Mouse (Mus musculus) CD4-positive, CD25-positive, alpha-beta regulatory T cell, adult 4 months (primary cell): ENCODE results near the gene Dpagt1. TPM values are rescaled to one million over a fixed set of nuclear protein-coding genes. Genes with fewer than 3 reads are reported as not detected.
"Not testable (repeated sequence)": the region's sequence is repeated elsewhere in the genome, so short reads cannot be mapped to it uniquely, and the experiment has no call there.

ENCODE experiments used
- ATAC-seq: one replicate; pipeline ENCODE4 v1.8.0; 2017
- polyA plus RNA-seq, 2 experiments: library from polyadenylated mRNA; unstranded; fragments of 100-300 nt; shearing (Covaris generic); gene quantifications; one replicate each; pipeline ENCODE4 v1.2.1; 2017

The Dpagt1 gene
- polyA plus RNA-seq, 2 experiments from 2014 or later, result 15.7 to 16.0 TPM

DNA sequence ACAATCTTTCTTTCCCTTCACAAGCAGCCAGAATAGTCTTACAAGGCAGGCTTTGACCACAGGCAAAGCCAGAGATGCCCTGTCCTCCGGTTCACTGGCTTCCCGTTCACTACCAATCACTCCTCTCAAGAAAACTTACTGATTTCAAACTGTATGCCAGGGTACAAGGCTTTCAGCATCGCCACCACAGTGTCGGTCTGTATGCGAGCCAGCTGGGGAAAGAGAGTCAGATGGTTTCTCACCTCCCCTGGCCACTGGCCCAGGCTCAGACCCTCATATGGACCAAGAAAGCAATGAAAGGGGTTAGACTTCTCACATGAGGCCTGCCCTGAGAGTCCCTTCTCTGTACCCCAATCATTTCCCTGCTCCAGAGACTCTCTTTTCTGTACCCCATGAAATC lies 15.7 kb downstream of the Dpagt1 start:
- ATAC-seq, result no peak

DNA sequence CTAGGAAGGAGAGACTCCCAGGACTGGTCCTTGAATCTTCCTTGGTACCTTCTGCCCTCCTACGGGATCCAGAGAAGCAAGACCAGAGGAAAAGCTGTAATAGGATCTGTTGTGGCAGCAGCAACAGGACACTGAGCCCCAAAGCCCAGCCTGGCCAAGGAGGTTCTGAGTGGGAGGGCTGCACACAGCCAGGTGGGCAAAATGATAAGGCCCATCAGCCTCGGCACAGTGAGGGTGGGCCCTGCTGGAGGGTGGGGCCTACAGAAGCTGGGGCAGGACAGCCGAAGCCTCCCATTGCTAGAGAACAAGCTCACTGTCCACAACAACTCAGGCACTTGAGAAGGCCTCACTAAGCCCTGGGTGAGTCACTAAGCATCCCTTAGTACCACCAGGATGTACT lies 16.4 kb downstream of the Dpagt1 start:
- ATAC-seq, result no peak

DNA sequence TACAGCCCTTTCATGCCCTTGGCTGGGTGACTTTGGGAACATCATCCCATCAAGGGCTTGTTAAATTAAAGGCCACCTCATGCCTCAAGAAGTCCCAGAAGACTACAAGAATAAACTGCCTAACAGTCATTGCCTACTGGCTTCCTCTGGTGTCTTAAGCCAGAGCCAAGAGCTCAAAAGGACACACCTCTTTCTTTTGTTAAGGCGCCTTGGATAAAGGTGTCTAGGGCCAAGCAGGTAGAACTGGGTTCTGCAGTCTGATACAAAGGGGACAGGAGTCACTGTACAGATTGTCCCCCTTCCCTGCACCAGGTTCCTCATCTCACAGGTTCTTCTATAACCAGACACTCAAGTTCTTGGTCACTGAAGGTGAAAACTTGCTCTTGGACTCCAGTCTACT lies 16.8 kb downstream of the Dpagt1 start:
- ATAC-seq, result no peak

DNA sequence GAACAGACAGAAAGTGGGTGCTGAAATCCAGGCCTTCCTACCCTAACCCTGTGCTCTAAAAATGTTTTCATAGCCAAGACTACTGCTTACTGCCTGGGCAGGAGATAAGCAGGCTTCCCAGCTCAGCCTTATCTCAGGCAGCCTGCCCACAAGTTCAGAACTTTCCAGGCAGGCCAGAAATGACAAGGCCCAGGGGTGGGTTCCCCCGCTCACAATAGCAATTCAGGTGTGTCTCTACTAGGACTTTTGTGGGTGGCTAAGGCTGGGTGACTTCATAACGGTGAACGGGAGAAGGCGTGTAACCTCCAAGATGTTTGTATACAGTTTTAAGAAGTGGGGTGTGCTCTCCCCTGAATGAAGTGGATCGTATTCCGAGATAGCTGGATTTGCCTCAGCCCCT lies 17.5 kb downstream of the Dpagt1 start:
- ATAC-seq, result no peak

DNA sequence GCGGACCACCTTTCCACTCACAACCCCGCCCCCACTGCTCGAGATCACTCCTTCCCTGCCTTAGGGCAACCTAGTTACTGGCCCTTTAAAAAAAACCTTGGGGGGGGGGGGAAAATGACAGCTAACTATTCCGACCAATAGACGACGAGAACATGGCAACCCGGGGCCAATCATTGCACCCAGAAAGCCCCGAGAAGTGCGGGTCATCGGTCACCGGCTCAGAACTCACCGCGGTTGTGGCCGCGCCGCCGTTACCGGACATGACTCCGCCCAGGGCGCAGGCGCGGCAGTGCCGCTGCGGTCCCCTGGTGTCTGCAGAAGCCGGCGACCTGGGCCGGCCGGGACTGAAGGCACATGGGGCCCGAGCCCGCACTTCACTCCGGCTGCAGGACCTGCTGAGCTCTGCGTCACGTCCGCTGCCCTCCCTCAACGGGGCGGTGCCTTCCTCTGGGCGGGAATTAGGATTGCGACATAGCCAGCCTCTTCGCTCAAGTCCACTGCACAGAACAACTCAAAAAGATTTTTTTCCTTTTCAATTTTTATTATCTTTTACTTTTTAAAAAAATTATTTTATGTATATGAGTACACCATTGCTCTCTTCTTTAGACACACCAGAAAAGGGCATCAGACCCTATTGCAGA lies 18.1 kb downstream of the Dpagt1 start, which contains the start of gene Hmbs:
Gene Hmbs (minus strand): TSS at position 448 of the 641 bp plus-strand sequence.
- peak; percentile 96 for ATAC-seq

DNA sequence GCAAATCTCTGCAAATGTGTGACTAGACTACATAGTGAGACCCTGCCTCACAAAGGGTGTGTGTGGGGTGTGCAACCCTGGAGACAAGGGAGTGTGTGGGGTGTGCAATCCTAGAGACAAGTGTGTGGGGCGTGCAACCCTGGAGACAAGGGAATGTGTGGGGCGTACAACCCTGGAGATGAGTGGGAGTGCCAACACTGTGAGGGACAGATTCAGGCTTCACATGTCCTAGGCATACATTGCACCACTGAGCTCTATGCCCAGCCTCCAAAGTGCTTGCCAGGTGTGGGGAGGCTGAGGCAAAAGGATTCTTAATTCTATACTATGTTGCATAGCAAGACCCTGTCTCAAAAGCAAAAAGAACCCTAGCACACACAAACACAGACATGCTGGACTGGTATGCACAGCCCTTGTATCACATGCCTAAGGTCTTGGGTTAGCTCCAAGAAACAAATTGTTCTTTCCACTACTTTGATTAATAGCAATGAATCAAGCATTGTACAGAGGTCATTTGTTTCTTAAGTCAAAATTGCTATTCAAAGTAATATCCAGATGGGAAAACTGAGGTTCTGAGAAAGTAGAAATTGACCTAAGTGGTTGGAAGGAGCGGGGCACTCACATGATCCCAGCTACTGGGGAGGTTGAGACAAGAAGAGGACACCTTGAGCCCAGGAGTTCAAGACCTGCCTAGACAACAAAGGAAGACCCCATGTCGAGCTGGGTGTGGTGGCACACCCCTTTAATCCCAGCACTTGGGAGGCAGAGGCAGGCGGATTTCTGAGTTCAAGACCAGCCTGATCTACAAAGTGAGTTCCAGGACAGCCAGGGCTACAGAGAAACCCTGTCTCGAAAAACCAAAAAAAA lies 20.0 kb downstream of the Dpagt1 start:
- ATAC-seq, result no peak

DNA sequence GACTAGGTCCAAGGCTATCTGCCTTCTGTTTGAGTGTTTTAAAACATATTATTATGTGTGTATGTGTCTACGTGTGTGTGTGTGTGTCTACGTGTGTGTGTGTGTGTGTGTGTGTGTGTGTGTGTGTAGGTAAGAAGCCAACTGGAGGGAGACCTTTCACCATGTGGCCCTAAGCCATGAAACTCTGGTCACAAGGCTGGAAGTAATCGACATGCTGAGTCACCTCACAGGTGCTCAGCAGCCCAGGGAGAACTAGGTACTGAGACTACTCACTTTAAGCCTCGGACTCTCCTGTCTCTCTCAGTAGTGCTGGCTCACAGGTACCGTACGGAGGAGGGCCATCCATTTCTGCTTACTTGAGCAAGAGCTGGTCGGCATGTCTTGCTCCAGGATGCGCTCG lies 21.3 kb downstream of the Dpagt1 start:
- ATAC-seq, result no peak

DNA sequence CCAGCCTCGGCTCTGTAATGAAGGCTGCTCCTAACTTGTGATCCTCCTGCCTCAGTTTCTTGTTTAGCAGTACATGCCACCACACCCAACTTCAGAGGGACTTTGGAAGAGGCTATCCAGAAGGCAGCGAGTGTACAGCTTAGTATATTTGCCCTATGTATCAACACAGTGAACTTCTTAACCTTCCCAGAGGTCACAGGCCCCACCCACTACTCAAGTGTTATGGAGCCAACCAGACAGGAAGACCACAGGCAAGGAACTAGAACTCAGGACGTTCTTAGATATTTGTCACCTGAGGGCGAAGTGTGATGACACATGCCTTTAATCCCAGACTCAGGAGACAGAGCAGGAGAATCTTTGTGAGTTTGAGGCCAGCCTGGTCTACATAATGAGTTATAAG lies 21.8 kb downstream of the Dpagt1 start:
- ATAC-seq, result no peak

DNA sequence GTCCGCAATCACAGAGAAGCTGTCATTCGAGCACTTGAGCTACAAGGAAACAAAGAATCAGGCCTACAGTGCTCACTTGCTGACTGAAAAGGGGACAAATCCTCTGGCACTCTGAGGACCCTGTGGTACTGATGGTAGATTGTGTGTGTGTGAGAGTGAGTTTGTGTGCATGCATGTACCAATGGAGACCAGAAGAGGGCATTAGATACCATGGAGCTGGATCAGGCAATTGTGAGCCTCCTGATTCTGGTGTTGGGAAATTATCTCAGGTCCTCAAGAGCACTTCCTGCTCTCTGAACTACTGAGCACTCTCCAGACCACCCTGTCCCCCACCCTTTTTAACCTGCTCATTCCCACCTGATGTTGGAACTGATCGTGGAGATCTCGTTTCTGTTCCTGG lies 22.7 kb downstream of the Dpagt1 start:
- ATAC-seq, result no peak

DNA sequence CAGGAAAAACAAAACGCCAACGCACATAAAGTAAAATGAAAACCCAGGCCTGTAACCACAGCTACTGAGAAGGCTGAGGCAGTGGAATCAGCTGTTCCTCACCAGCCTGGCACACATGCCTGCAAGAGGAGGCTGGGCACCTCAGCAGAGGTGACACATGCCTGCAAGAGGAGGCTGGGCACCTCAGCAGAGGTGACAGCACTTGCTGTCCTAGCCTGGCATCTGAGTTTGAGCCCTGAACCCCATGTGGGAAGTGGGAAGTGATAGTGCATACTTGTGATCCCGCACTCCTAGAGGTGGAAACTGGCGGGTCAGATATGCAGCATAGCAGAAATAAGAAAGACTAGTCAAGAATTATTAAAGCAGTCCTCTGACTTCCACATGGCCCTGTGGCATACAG lies 25.6 kb downstream of the Dpagt1 start:
- no peak for ATAC-seq

DNA sequence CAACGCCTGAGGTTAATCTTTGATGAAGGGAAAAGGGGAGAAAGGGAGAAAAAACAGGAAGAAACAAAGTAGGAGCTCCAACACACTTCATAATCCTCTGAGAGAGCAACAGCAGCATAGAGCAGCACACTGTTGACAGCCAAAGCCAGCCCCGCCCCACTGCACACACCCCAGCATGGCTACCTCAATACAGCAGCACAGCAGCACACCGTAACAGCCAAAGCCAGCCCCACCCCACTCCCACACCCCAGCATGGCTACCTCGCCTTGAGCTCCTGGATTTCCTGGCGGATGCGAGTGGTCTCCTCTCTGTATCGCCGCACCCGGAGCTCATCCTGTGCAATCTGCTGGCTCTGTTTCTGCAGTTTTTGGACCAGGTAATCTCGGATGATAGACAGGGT lies 26.5 kb downstream of the Dpagt1 start:
- ATAC-seq, result no peak

DNA sequence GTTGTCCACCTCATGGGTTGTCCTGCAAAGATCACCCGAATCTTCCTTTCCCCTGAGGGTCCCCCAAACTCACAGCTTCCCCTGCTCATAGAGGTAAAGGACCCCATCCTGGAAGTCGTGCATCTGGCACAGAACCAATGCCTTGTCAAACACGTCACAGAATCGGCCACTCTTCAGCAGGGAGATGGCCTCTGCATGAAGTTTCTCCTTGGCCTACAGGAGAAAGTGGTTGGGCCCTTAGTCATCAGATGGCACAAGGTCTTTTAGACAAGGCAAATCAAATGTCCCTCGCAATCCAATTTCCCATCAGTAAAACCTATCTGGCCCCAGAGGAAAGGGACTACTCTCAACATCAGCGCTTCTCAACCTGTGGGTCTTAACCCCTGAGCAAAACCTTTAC lies 27.3 kb downstream of the Dpagt1 start:
- ATAC-seq, result no peak

DNA sequence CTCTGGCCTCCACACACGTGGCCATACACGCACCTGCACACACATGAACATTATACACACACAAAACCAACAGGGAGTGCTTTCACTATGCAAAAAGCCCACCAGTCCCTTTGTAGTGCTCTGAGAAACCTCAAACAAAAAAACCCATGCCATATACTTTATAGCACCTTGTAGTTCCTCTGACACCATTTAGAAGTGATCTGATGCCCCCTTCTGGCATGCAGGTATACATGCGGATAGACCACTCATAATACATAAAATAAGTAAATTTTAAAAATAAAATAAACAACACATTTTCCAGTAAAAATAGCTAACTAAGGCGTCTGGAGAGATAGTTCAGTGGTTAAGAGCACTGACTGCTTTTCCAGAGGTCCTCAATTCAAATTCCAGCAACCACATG lies 31.4 kb downstream of the Dpagt1 start:
- ATAC-seq, result peak; percentile 34

DNA sequence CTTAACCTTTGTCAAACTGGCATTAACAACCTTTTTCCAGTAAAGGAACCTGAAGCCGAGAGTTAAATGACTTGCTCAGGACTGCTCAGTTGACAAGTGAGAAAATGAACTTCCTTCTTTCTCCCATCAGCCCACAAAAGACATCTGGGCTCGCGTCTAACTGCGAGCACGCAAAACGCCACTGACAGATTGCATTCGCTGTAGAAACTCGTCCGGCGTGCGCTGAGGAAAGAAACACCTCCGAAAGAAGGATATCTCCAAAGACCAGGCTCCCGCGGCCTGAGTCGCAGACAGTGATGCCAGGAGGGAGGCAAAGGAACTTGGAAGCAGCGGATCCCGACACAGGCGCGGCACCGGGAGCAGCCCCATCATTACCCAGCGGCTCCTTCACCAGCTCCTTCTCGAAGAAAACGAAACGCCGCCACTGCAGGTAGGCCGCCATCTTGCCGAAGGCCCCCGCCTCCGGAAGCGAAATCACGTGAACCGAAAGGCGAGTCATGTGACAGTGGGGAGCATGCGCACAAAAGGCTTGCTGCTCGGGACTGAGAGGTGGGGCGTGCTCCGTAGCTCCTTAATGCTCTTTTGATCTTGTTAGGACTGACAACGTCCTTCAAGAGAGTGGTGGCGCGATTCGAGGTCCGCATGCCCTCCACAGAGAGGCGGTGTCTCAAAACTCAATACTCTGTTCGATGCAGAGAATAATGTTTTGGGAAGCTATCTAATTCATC lies 35.5 kb downstream of the Dpagt1 start, which contains the start of gene Vps11:
Gene Vps11 (minus strand): TSS at position 481 of the 728 bp plus-strand sequence.
- ATAC-seq, result peak; percentile 90

DNA sequence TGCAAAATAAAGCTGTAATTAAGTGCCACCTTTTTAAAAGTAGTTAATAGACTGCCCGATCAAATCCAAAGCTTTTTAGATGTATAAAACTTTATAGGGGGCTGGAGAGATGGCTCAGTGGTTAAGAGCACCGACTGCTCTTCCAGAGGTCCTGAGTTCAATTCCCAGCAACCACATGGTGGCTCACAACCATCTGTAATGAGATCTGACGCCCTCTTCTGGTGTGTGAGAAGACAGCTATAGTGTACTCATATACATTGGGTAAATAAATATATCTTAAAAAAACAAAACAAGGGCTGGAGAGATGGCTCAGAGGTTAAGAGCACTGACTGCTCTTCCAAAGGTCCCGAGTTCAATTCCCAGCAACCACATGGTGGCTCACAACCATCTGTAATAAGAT lies 36.1 kb downstream of the Dpagt1 start:
- ATAC-seq, result peak; percentile 15

DNA sequence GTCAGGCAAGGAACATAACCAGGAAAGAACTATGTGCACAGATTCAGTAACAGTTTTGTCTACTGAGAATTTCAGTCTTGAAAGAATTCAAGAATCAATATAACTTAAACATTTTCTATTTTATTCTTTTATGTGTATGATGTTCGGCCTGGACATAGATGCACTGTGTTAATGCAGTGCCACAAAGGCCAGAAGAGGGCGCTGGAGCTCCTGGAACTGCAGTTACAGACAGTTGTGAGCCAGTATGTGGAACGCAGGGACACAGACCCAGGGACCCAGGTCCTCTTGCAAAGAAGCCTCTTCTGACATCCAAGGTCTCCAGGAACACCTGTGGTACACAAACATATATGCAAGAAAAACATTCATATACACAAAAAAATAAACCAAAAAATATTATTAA lies 38.7 kb downstream of the Dpagt1 start:
- ATAC-seq, result no peak

DNA sequence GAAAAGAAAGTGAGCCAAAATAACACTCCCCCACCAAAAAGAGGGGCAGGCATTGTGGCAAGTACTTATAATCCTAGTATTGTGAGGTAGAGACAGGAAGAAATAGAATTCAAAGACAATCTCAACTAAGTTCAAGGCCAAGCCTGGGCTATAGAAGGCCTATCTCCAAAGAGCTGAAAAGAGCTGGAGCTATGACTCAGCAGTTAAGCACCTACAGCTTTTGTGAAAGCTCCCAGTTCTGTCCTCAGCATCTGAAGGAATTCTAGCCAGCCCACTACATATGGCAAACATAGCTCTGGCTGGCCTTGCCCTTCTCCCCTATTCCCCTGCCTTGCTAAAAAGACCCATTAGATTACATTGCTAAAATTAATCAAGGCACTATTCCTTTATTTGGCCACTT lies 47.6 kb downstream of the Dpagt1 start:
- no peak for ATAC-seq

DNA sequence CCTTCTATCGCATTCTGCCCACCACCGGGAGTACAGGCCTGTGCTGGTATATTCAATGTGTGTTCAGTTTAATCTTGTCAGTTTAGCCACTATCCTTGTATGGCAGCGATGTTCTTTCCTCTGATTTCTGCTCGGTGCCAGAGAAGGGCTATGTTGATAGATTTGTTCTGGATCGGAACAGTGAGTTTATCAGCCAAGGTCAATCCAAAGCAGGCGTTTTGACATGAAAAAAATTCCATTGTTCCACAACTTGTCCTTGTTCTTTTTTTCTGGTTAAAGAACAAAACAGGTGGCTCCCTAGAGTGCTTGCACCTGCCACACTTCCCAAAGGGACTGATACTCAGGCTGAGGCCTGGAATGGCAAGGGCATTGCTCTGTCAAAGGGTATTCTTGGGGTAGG lies 50.3 kb downstream of the Dpagt1 start:
- no peak for ATAC-seq

DNA sequence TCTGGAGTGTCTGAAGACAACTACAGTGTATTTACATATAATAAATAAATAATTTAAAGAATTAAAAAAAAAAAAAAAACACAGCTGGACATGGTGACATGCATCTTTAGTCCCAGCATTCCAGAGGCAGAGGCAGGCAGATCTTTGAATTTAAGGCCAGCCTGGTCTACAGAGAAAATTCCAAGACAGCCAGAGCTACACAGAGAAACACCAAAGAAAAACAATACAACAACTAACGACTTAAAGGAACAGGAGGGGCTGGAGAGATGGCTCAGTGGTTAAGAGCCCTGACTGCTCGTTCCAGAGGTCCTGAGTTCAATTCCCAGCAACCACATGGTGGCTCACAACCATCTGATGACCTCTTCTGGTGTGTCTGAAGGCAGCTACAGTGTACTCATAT lies 51.5 kb downstream of the Dpagt1 start:
- not testable (repeated sequence) for ATAC-seq

DNA sequence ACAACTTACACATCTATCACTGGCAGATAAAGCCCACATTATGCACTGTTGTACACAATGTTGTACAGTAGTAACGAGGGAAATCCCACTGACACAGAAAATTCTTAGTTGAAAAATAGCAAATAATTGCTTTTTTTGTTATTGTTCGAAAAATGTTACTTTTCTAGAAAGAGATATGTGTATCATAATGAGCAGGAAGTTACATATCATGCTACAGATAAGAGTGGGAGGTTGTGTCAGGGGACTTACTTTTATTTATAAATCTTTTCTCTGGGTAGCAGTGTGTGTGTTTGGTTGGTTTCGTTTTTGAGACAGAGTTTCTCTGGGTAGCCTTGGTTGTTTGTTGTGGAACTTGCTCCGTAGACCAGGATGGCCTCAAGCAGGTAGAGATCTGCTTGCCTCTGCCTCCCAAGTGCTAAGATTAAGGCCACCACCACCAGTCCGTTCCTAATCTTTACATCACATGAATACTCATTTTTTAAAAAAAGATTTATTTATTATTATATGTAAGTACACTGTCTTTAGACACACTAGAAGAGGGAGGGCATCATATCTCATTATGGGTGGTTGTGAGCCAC lies 52.4 kb downstream of the Dpagt1 start:
- ATAC-seq, result peak; percentile 18

DNA sequence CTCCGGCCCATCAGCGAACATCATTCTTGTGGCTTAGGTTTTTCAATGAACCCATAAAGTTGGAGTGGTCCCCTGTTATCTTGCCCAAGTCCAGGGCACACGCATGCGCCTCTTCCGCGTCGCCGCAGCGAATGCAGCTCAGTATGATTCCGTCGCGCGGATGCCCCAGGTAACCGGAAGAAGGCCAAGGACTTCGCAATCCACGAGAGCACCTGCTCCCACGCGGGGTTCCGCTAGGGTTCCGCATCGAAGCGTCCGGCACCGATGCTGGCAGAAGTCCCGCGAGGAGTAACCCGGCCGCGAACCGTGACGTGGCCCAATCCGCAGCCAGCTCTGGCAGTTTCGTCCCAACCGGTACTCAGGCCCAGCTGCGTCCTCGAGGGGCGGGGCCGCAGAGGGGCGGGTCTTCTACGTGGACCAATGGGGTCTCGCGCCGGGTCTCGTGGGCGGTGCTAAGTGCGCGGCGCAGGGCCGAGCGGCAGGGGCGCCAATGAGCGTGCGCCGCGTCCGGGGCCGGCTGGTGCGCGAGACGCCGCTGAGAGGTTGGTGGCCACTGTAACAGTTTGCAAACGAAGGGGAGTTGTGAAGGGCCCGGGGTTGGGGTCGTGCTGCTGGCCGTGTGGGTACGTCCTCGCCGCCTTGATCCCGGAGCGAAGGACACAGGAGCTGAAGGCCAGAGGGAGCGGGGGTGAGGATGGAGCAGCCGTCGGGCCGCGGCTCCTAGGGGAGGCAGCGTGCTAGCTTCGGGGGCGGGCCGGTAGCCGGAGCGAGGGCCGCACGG lies 53.4 kb downstream of the Dpagt1 start, which contains the start of gene Hyou1:
Gene Hyou1 (plus strand): TSS at position 437 of the 781 bp plus-strand sequence.
- peak; percentile 94 for ATAC-seq

DNA sequence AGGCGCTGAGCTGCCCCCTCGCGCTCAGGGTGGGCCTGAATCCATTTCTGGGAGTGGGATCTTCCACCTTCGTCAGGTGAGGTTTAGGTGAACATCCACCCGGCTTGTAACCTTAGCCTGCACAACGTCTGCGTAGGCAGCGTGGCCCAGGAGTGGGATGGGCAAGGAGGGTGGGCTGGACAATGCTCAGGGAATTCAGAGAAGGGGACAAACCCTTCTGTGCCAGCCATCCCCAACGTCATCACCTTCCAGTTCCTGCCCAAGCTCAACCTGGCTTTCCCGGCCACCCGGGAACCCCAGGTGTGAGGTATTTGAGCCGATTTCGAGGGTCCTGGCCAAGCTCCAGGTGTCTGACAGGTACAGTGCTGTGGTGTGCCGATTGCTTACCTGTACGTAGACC lies 54.0 kb downstream of the Dpagt1 start:
- peak; percentile 4 for ATAC-seq
